Mouse (Mus musculus) lung, embryonic 16.5 days (tissue): ENCODE results near the gene A630076J17Rik. TPM values are rescaled to one million over a fixed set of nuclear protein-coding genes. Genes with fewer than 3 reads are reported as not detected.

ENCODE experiments used
- ATAC-seq: fragments of 200-750 bp; cut with Nextera tagmentation; 2 replicates; pipeline ENCODE4 v1.8.0; 2017; ENCODE audit warnings: low read depth, mild to moderate bottlenecking, moderate library complexity
- H3K27ac ChIP-seq: fragments of 300-500 bp; sonication (generic); 2 replicates; pipeline ENCODE4 v1.5.1; 2014; ENCODE audit warnings: mild to moderate bottlenecking, control low read depth, low read length
- H3K27me3 ChIP-seq: fragments of 300-500 bp; sonication (generic); 2 replicates; pipeline ENCODE4 v1.6.1; 2014; ENCODE audit warnings: low read depth, low read length, mixed read lengths; ENCODE audit not compliant: control insufficient read depth, insufficient read depth
- H3K36me3 ChIP-seq: fragments of 300-500 bp; sonication (generic); 2 replicates; pipeline ENCODE4 v1.6.1; 2014; ENCODE audit warnings: low read length; ENCODE audit not compliant: control insufficient read depth, insufficient read depth
- H3K4me1 ChIP-seq: fragments of 300-500 bp; sonication (generic); replicated peaks from 2 replicates; pipeline ENCODE4 v1.6.1; 2014; ENCODE audit warnings: low read length, mixed read lengths; ENCODE audit not compliant: control insufficient read depth, insufficient read depth
- H3K4me2 ChIP-seq: fragments of 300-500 bp; sonication (generic); 2 replicates; pipeline ENCODE4 v1.6.1; 2014; ENCODE audit warnings: low read depth, low read length, control low read depth
- H3K4me3 ChIP-seq: fragments of 300-500 bp; sonication (generic); 2 replicates; pipeline ENCODE4 v1.5.1; 2014; ENCODE audit warnings: mild to moderate bottlenecking, low read length, control low read depth
- H3K9ac ChIP-seq: fragments of 300-500 bp; sonication (generic); 2 replicates; pipeline ENCODE4 v1.6.1; 2014; ENCODE audit warnings: low read length, control low read depth
- H3K9me3 ChIP-seq: fragments of 300-500 bp; sonication (generic); 2 replicates; pipeline ENCODE4 v1.6.1; 2016; ENCODE audit warnings: low read length; ENCODE audit not compliant: control insufficient read depth
- WGBS: fragments of 180-500 bp; shearing (Covaris S2); extraction: QIAGEN DNeasy Blood & Tissue Kit; methylation state at CpG from one replicate; pipeline ENCODE4 v1.1.7; 2014; 5-methylcytosine and 5-hydroxymethylcytosine counted together
- polyA plus RNA-seq: library from polyadenylated mRNA; unstranded; fragments of >200 nt; fragmentation: Nextera tagmentation; extraction: Ambion mirVana; gene quantifications from 2 replicates; pipeline ENCODE4 v1.2.1, GENCODE M21; 2015

A630076J17Rik gene
- 0.24 and 0.47 TPM in 2 replicates for polyA plus RNA-seq

- no peak within 1 kb of the TSS for H3K27ac ChIP-seq
- WGBS, result 10% methylated on average over 1 of the region's 1 CpGs
- H3K4me3 ChIP-seq, result no peak within 1 kb of the TSS
- no peaks in the 10 kb centered on the region for H3K36me3 ChIP-seq
- no peak for ATAC-seq
- peaks cover 3% of the 10 kb centered on the region for H3K4me1 ChIP-seq
- H3K9me3 ChIP-seq, result no peaks in the 10 kb centered on the region
- no peaks in the 10 kb centered on the region for H3K27me3 ChIP-seq
- no peak within 1 kb of the TSS for H3K9ac ChIP-seq
- no peak within 1 kb of the TSS for H3K4me2 ChIP-seq
Measured at GRCm38 (mm10) chr3:107230527-107230926, at the start of gene A630076J17Rik. TSS of gene A630076J17Rik (plus strand) at chr3:107230614.

GRCm38 (mm10) chr3:107180860-107181259, 49.6 kb upstream of the A630076J17Rik start:
- no peaks in the 10 kb centered on the region for H3K36me3 ChIP-seq
- no peaks in the 10 kb centered on the region for H3K4me1 ChIP-seq
- H3K9ac ChIP-seq, result no peak overlapping the region
- H3K4me3 ChIP-seq, result no peak overlapping the region
- H3K4me2 ChIP-seq, result no peak overlapping the region
- no peaks in the 10 kb centered on the region for H3K9me3 ChIP-seq
- no peak for ATAC-seq
- H3K27me3 ChIP-seq, result no peaks in the 10 kb centered on the region
- WGBS, result 66% methylated on average over 2 of the region's 2 CpGs
- no peak overlapping the region for H3K27ac ChIP-seq

- H3K9ac ChIP-seq, result no peak within 1 kb of the TSS
- no peak for ATAC-seq
- H3K4me3 ChIP-seq, result no peak within 1 kb of the TSS
- H3K36me3 ChIP-seq, result no peaks in the 10 kb centered on the region
- H3K27me3 ChIP-seq, result no peaks in the 10 kb centered on the region
- 68% methylated on average over 1 of the region's 1 CpGs for WGBS
- no peaks in the 10 kb centered on the region for H3K4me1 ChIP-seq
- H3K9me3 ChIP-seq, result no peaks in the 10 kb centered on the region
- H3K4me2 ChIP-seq, result no peak within 1 kb of the TSS
- no peak within 1 kb of the TSS for H3K27ac ChIP-seq
Measured at GRCm38 (mm10) chr3:107182756-107183155, 47.7 kb upstream of the A630076J17Rik start, which contains the start of gene Kcna10. TSS of gene Kcna10 (plus strand) at chr3:107183056.

GRCm38 (mm10) chr3:107183178-107183577, 47.2 kb upstream of the A630076J17Rik start:
- H3K9me3 ChIP-seq, result no peaks in the 10 kb centered on the region
- no peak for ATAC-seq
- no peaks in the 10 kb centered on the region for H3K36me3 ChIP-seq
- WGBS, result 74% methylated on average over 3 of the region's 3 CpGs
- no peaks in the 10 kb centered on the region for H3K4me1 ChIP-seq
- no peak overlapping the region for H3K4me3 ChIP-seq
- H3K9ac ChIP-seq, result no peak overlapping the region
- H3K27ac ChIP-seq, result no peak overlapping the region
- H3K27me3 ChIP-seq, result no peaks in the 10 kb centered on the region
- H3K4me2 ChIP-seq, result no peak overlapping the region

GRCm38 (mm10) chr3:107185597-107185996, 44.8 kb upstream of the A630076J17Rik start:
- no peak for ATAC-seq
- Histone ChIP-seq H3K27ac (no peak overlapping the region), H3K27me3 (no peaks in the 10 kb centered on the region), H3K4me3 (no peak overlapping the region), H3K4me2 (no peak overlapping the region), H3K36me3 (no peaks in the 10 kb centered on the region), H3K9me3 (no peaks in the 10 kb centered on the region), H3K9ac (no peak overlapping the region), H3K4me1 (no peaks in the 10 kb centered on the region)
- 49% methylated on average over 3 of the region's 3 CpGs for WGBS

GRCm38 (mm10) chr3:107187022-107187421, 43.4 kb upstream of the A630076J17Rik start:
- Histone ChIP-seq H3K4me2 (no peak overlapping the region), H3K4me1 (no peaks in the 10 kb centered on the region), H3K9ac (no peak overlapping the region), H3K27me3 (no peaks in the 10 kb centered on the region), H3K4me3 (no peak overlapping the region), H3K27ac (no peak overlapping the region), H3K9me3 (no peaks in the 10 kb centered on the region), H3K36me3 (no peaks in the 10 kb centered on the region)
- no peak for ATAC-seq
- 72% methylated on average over 4 of the region's 4 CpGs for WGBS

GRCm38 (mm10) chr3:107188226-107188899, 42.1 kb upstream of the A630076J17Rik start:
- Histone ChIP-seq H3K4me2 (no peak overlapping the region), H3K4me1 (no peaks in the 10 kb centered on the region), H3K27ac (no peak overlapping the region), H3K9me3 (no peaks in the 10 kb centered on the region), H3K9ac (no peak overlapping the region), H3K27me3 (no peaks in the 10 kb centered on the region), H3K36me3 (no peaks in the 10 kb centered on the region), H3K4me3 (no peak overlapping the region)
- WGBS, result 23% methylated on average over 6 of the region's 6 CpGs
- 0 out of 2 replicates have a peak, but pooled peaks have one; percentile 28 for ATAC-seq

- Histone ChIP-seq H3K4me1 (no peaks in the 10 kb centered on the region), H3K9me3 (no peaks in the 10 kb centered on the region), H3K9ac (no peak overlapping the region), H3K4me2 (no peak overlapping the region), H3K36me3 (no peaks in the 10 kb centered on the region), H3K27me3 (no peaks in the 10 kb centered on the region), H3K27ac (no peak overlapping the region), H3K4me3 (no peak overlapping the region)
- WGBS, result 28% methylated on average over 9 of the region's 9 CpGs
- no peak for ATAC-seq
Measured at GRCm38 (mm10) chr3:107201310-107202180, 28.9 kb upstream of the A630076J17Rik start.

GRCm38 (mm10) chr3:107204413-107204812, 26.0 kb upstream of the A630076J17Rik start:
- Histone ChIP-seq H3K27me3 (no peaks in the 10 kb centered on the region), H3K27ac (no peak overlapping the region), H3K4me2 (no peak overlapping the region), H3K4me1 (no peaks in the 10 kb centered on the region; the same call in 1 of the 2 replicates), H3K36me3 (no peaks in the 10 kb centered on the region), H3K9me3 (no peaks in the 10 kb centered on the region), H3K9ac (no peak overlapping the region), H3K4me3 (no peak overlapping the region)
- ATAC-seq, result no peak
- whole genome bisulfite sequencing, result 82% methylated on average over 3 of the region's 3 CpGs
